ENCODE assay signal across 1 mouse cellular context in genomic region chr1:181143950-181144836, GRCm38 (mm10).
TF ChIP-seq lines count a peak whose summit lies in the region.

Gene Nvl (minus strand): TSS chr1:181144204.
Gene Cnih4 (plus strand): TSS chr1:181144693.

TF ChIP-seq in CH12.LX, 34 proteins besides CTCF, POLR2A, EP300 and RAD21 (continued from another document):
- TF ChIP-seq NRF1 (IDR thresholded peaks at IDR 0.05; ENCODE audit: low read depth, low read length) (peak; percentile 83), HCFC1 (IDR thresholded peaks at IDR 0.05; ENCODE audit: low read depth, low read length) (peak; percentile 98), TBP (conservative IDR thresholded peaks at IDR 0.05; ENCODE audit: low read depth, low read length) (peak; percentile 76; the same call in 1 of the 2 replicates), SIN3A (IDR thresholded peaks at IDR 0.05; ENCODE audit: low read length) (peak; percentile 95), MEF2A (IDR thresholded peaks at IDR 0.05; ENCODE audit: borderline replicate concordance, low read depth, low read length) (peak; percentile 81; the same call in 1 of the 2 replicates), IRF4 (IDR thresholded peaks at IDR 0.05; ENCODE audit: low read depth, low read length) (peak; percentile 85), CHD1 (IDR thresholded peaks at IDR 0.05; ENCODE audit: low read depth, low read length) (peak; percentile 94; the same call in 1 of the 2 replicates), MYC (IDR thresholded peaks at IDR 0.05; ENCODE audit: low read depth, low read length) (peak; percentile 77), MAX (IDR thresholded peaks at IDR 0.05; ENCODE audit: low read length) (peak; percentile 35; the same call in 1 of the 2 replicates), ZKSCAN1 (IDR thresholded peaks at IDR 0.05; ENCODE audit: borderline replicate concordance, low read depth, low read length) (no peak), JUND (conservative IDR thresholded peaks at IDR 0.05; ENCODE audit: low read depth, low read length) (no peak), RCOR1 (conservative IDR thresholded peaks at IDR 0.05; ENCODE audit: low read depth, low read length) (peak; percentile 58; the same call in 1 of the 2 replicates), MAZ (IDR thresholded peaks at IDR 0.05; ENCODE audit: low read depth, low read length) (peak; percentile 100), USF1 (IDR thresholded peaks at IDR 0.05; ENCODE audit: low read depth, low read length) (no peak), BHLHE40 (IDR thresholded peaks at IDR 0.05; ENCODE audit: low read depth, low read length) (peak; percentile 80), SMC3 (IDR thresholded peaks at IDR 0.05; ENCODE audit: low read depth, low read length) (no peak), MAFK (IDR thresholded peaks at IDR 0.05; ENCODE audit: insufficient replicate concordance, low read length) (no peak), GABPA (IDR thresholded peaks at IDR 0.05; ENCODE audit: insufficient replicate concordance, low read depth, low read length) (peak; percentile 44; the same call in 1 of the 2 replicates), ELF1 (IDR thresholded peaks at IDR 0.05; ENCODE audit: low read depth, low read length) (peak; percentile 88)
